Mouse (Mus musculus) myocyte (in vitro differentiated cells): ENCODE measurements around the gene Smim24.

Experiments
- CEBPB ChIP-seq: IDR thresholded peaks from 2 replicates; pipeline ENCODE4 v1.6.1; 2011; ENCODE audit warnings: mild to moderate bottlenecking, moderate library complexity; ENCODE audit not compliant: poor library complexity, insufficient read depth, severe bottlenecking
- MAX ChIP-seq: IDR thresholded peaks from one replicate; pipeline ENCODE4 v1.6.1; 2011; ENCODE audit warnings: low read depth, mild to moderate bottlenecking, control low read depth

GRCm38 (mm10) chr10:81404082-81404481 is 11.2 kb downstream of the Smim24 start:
- TF ChIP-seq MAX (no peak), CEBPB (no peak)
